Mouse (Mus musculus) naive thymus-derived CD4-positive, alpha-beta T cell, adult 2 months (primary cell): ENCODE results near the gene Pou2f3.
"Not testable (repeated sequence)": the region's sequence is repeated elsewhere in the genome, so short reads cannot be mapped to it uniquely, and the experiment has no call there.

Source experiments
- DNase-seq: peaks from one replicate; pipeline ENCODE4 v3.0.0-alpha.2; 2011; ENCODE audit warnings: low read depth

Gene Pou2f3

DNA sequence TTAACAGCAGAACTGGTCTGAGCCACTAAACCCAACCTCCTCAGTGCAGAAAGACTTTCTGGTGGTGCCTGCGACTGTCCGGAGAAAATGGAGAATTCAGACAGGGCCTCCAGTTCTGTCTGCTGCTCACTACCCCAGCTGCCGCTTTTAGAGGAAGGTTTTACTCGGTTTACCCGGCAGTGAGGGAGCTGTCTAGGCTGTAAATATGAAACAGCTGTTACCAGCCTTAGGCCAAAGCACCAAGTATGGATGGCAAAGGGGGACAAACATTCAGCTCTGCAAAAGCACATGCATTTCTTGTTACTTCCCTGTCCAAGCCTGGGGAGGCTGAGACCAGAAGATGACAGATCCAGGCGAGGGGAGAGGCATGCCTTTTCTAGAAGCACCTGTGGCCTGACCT, 43.8 kb downstream of the Pou2f3 start:
- DNase-seq: no peak

DNA sequence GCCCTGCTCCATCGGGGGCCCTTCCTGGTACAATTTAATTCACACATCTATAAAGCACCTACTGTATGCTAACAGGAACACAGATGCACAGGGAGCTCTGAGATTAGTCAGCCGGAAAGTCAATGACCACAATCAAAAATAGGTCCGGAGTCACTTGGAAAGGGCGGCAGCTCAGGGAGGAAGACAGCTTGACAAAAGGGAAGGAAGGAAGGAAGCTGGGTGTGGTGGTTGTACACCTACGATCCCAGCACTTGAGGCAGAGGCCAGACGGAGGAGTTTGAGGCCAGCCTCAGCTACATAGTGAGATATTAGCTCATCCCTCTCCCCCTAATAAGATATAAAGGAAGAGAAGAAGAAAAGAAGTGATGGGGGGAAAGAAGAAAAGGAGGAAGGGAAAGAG, 54.2 kb downstream of the Pou2f3 start:
- no peak for DNase-seq

DNA sequence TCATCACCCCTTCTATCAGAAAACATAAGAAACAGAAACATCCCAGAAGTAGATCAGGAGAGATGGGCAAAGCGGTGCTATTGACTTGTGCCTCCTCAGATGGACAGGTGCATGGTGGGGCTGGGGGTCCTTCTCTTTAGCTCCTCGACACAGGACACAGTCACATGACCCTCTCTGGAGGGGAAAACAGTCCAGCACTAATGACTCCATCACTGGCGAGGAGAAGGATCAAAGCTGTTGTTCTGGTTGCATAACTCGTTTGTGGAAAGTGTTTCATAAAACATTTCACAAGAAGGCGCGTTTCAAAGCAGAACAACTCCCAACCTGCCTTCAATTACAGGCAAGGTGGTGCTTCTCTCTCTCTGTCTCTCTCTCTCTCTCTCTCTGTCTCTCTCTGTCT, 58.4 kb downstream of the Pou2f3 start:
- no peak for DNase-seq

DNA sequence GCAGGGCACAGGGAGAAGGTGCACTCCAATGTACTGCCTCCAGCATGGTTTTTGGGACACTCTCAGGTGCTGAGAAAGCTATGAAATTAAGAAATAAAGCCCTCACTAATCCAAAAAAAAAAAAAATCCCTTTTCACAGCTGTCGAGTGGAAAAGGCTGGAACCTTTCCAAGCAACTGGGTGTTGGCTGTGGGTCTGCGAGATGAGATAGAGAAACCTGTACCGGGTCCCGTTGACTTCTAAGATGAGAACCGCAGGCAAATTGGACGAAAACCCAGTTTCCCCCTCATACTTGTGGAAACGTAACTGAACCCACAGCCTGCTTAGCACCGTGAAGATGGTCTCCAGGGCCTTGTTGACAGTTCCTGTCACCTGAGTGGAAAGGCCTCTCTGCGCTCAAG, 59.2 kb downstream of the Pou2f3 start:
- no peak for DNase-seq

DNA sequence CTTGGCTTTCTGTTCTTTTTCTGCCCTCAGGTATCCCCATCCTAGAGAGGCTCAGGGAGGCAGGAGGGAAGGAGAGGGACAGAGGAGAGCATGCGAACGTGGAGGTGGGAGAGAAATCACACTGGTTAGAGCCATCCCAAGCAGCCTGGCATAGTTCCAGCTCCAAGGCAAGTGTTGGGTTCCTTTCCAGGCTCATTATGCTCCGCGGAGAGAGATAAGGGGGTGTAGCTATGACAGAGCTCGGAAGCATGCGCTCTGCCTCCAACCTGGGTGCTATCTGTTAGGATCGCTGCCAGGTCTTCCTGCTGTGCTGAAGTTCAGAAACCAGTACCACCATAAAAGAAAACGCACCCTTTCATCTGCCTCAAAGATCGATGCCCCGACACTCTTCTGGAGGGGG, 60.1 kb downstream of the Pou2f3 start:
- DNase-seq: no peak

DNA sequence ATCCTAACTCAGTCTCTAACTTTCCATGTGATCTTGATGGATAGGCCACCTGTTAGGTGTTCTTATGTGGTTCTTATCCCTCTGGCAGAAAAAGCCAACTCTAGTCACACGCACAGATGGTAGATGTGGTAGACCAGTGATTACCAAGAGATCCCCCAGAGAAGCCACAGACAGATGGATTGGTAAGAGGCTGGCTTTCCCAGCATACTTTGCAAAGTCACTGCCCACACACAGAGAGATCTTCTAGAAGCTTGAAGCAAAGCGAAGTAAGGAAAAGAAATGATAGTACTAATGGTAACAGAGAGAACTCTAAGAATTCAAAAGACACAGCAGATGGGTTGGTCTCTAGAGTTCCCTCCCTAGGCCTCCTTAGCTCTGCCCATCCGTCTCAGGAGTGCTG, 60.7 kb downstream of the Pou2f3 start:
- DNase-seq: no peak

DNA sequence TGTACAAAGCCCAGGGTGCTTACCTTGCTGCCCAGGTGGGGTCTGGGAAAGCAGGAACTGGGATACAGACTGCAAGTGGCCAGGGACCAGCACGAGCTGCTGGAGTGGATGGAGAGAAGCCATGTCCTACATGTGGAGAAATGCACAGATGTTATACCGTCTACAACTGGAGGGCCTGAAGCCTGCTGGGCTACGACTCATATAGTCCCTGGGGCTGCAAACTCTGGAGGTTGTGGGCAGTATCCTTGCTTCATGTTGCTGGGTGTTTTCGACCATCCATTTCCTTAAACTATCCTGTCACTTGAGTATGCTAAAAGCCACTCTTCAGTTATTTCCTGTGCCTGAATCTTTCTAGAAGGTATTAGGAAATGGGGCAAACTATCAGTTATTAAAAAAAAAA, 65.0 kb downstream of the Pou2f3 start:
- DNase-seq: no peak

DNA sequence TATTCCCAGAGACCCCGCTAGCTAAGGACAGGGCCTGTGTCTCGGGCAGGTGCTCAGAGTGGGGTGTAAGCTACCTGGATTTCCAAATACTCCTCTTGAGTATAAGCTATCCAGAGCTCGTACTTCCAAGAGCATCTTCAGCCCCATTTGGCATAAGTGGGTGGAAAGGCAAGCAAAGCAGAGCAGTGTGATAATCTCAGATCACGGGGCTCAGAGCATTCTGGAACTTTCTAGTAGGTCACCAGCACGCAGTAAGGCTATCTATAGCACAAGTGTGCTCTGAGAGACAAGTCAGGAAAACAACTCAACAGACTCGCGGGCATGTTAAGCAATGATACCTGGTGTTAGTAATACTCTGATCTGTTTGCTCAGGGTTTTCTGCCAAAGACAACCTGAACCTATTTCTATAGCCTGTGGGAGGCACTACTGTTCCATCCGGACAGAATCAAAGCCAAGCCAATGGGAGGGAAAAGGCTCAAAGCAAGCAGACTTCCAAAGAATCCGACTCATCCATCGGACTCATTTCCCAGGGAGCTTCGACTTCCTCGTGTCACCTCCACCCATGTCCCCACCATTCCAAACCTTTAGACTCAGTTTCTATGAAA, 65.9 kb downstream of the Pou2f3 start:
- DNase-seq: no peak

DNA sequence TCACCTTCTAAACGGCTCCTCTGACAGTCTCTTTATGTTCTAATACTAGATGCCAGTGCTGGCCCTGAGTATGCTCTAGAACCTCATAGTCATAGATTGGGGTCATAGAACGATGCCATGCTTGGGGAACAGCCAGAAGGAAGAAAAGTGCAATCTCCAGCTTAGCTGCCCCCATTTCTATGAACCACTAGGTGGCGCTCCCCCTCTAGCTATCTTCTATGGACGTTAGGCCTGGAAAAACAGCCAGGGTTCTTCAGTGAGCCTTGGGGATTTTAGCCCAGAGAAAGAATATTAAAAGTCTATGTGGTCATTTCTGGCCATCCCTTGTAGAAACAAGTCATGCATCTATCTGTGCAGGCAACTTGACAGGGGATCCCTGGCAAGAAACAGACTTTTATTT, 68.3 kb downstream of the Pou2f3 start:
- DNase-seq: peak; percentile 47

DNA sequence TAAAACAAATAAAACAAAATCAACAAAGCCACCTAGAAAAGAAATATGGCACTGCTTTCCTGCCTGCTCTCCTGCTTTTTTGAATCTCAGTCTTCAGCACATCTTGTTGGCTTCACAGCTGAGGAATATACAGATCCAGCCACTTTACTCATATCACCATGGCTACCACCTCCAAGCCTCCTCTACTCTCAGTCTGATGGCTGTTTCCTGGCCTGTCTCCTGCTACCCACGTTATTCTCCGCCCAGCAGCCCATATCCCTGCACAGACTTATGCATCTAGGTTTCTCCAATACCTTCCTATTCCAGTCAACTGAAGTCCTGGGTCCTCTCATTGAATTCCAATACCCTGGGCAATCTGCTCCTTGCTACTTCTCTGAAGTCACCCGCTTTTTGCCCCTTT, 76.6 kb downstream of the Pou2f3 start:
- no peak for DNase-seq

DNA sequence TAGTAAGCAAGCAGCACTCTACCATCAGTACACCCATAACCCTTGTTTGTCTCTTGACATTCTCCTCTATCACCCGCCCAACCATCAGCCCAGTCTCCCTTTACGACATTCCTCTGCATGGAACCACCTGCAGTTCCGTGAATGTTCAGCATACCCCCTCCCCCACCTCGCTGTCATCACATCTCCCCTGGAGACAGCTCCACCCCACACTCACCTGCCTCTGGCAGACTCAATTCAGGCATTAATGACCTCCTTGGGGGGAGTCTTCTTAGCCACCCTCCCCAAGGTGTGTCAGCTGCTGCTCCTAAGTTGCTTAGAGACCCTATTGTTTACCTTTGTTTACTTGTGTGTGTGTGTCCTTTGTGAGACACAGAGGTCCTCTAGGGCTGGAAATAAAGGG, 77.8 kb downstream of the Pou2f3 start:
- no peak for DNase-seq

DNA sequence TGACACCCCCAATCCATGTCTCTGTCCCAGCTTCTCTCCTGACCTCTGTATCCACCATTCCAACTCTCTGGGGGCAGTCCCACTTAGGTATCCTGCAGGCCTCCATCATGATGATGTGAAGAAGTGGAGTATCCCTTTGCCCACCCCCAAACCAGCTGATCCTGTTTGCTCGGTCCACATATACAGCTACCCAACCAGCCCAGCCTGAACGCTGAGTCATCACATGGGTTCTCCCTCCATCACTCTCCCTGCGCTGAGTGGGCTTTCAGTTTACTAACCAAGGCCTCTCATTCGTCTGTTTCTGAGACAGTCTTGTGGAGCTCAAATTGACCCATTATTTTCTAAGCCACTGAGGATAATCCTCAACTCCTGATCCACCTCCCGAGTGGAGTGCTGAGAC, 78.2 kb downstream of the Pou2f3 start:
- DNase-seq: no peak

DNA sequence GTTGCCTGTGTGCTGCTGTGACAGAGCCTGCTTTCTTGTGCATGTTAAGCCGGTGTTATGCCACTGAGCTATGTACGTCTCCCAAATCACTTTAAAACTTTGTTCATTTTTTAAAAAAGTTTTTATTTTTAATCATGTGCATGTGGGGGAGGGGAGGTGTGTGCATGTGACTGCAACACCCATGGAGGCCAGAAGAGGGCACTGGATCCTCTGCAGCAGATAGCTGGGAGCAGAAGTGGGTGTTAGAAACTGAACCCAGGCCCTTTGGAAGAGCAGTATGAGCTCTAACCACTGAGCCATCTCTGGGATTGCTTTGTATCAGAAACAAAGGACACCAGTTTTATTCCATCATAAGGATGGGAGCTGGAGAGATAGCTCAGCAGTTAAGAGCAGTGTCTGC, 79.5 kb downstream of the Pou2f3 start:
- DNase-seq: no peak

DNA sequence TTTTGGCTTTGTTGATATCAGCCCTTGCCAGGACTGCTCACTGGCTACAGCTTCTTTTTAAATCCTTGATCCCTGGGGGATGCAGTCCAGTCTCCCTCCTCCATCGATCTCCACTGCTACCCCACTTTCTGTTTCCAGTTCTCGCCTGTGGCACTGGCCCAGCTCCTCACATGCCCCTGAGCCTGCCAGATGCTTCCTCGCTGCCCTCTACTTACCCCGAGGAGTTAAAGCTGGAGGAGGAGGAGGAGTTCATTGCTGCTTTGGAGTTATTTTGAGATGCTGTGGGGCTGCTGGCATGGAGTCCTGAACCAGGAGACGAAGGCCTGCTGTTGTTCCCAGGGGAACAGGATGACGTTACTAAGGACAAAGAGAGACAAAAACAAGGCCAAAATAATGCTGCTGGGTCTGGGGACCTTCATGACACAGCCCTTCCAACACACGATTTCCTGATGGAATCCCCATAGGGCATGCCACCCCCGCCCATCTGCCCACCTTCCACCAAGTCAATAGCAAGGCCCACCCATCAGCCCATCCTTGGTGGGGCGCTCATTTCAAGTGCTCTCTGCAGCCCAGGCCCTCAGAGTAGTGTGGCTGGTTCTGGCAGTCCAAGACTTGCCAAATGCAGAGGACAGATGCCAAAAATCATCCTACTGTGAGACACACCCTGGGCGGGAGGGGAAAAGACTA, 82.9 kb downstream of the Pou2f3 start:
- no peak for DNase-seq

DNA sequence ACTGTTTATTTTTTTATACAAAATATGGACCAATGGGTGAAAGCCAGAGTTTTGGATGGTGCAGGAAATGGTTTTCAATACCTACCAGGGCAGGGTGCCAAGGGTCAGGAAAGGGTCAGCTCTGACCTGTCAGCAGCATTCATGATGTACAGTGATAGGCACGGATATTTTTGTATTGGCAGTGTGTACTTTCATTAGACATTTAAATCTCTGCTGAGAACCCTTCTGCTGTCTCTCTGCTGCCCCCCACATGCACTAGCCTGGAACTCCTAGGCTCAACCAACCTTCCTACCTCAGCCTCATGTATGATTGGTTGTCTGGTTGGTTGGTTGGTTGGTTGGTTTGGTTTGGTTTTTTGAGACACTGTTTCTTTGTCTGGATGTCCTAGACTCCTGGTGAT, 87.8 kb downstream of the Pou2f3 start:
- DNase-seq: no peak

DNA sequence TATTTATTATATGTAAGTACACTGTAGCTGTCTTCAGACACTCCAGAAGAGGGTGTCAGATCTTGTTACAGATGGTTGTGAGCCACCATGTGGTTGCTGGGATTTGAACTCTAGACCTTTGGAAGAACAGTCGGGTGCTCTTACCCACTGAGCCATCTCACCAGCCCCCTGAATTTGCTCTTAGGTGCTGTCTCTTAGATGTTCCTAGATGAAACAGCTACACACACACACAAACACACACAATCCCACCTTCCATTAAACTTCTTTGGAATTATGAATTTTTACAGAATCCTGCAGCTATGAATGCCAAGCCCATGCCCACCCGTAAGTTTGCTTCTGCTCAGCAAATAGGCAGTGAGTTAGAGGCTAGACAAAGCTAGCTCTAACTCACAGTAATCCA, 88.2 kb downstream of the Pou2f3 start:
- not testable (repeated sequence) for DNase-seq

DNA sequence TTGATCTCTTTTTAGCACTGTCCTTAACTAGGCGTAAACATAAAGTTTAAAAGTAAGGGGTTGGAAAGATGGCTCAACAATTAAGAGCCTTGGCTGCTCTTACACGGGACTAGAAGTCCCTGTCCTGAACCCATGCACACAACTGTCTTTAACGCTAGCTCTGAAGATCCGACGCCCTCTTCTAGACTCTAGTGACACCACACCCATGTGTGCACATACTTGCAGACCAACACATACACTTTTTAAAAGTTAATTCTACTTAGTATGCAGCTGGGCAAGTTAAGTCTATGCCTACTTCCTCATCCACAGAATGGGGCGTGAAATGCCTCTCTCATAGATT, 93.2 kb downstream of the Pou2f3 start:
- no peak for DNase-seq

DNA sequence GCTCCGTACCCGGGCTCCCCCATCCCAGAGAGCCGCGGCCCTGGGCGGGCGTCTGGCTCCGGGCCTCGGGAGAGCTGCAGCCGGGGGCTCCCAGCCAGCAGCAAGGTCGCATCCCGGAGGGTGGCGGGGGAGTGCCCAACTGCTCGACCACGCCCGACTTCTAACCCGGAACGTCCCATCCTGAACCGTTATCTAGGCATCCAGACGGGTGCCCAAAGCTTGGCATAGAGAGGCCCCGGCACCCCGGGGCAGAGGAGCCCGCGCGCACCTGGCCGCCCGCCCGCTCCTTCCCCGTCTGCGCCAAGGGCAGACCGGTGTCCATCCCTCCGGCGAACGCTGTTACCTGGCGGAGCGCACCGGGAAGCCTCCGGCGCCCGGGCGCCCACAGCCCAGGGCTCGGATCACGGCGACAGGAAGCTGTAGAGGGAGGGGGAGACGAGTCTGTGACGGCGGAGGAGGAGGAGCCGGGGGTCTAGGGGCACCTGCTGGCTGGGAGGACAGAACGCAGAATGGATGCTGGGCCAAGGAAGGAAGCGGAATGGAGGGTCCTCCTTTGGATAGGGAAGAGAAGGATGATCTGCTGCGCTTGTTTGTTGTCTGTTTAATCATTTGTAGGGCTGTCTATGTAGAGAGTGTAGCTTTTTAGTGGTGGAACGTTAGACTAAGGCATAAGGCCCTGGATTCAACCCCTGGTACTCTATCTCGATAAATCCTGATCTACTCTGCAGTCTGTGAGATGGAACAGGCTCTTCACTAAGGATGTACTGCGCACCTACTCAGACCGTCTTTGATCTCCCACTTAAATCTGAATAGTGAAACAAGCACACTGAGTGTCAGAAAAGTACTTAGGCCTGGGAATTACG, 93.8 kb downstream of the Pou2f3 start, which contains the start of gene Tmem136:
Tmem136 (minus strand) TSS at position 437 of the 863 bp plus-strand sequence.
- peak; percentile 40 for DNase-seq

DNA sequence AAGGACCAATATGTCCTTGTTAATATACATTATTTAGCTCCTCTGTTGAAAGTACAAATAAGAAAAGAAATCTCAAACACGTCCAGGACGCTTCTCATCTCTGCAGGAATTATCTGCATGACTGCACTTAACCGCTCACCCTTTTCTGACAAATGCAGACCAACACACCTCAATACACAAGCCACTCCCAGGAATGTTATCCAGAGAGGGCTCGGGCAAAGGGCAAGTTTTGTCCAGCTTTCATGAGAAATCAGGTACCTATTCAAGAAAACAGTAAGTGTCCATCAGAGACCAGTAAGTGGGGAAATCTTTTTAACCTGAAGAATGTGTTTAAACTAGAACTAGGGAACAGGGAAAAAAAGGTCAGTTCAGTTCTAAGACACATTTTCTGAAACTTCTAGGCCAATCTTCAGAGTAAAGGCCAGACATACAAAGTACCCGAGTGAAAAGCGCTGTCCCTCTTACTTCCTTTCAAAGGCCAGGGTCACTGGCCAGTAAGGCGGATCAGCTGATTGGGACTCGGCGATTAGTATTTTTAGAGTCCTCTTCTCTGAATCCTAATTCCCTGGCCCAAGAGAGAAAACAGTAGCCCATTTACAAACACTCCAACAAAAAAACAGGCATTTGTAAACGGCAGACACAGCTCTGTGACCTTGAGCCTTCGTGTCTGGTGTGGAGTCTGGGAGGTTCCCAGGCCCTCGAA, 94.6 kb downstream of the Pou2f3 start:
- no peak for DNase-seq

DNA sequence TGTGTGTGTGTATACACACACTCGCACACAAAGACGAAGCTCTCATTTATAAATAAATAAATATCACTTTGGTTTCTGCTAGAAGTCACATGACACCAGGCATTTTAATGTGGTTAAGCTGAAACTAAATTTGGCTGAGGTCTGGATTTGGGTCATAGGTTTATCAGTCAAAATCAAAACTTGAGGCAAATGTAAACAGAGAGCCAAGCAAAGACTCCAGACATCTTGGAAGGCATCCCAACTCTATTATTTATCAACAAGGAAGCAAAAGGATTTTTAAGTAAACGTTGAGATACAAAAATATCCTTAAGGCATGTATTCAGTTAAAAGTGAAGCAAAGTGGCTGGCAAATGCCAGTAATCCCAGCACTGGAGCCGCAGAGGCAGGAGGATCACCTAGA, 95.3 kb downstream of the Pou2f3 start:
- DNase-seq: no peak

DNA sequence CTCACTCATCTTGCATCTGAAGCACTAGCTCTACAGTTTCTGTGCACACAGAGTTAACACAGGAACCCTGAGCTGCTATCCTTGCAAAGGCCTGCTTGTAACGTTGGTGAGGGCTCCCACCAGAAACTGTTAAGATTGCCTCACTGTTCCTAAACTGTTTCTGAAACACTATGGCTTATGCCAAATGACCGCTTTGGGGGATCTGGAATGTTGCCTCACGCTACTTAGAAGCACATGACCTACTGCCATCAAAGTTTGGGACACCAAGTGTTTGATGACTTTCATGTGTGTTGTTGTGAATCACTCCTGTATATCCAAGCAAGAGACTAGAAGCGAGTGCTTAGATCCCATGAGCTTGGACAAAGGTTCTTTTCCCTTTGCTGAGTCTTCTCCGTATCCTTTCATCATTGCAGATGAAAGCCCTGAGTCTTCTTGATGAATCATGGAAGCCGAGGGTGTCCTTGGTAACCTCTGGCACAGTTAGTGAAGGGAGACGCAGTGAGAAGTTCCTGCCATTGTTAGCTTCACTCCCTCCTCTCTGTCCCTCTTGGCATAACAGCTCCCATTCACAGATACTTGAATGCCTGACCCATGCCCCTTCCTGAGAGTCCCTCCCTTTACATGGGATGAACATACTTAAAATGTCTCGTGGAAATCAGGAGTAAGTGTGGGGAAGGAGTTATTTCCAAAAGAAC, 99.7 kb downstream of the Pou2f3 start:
- DNase-seq: no peak

DNA sequence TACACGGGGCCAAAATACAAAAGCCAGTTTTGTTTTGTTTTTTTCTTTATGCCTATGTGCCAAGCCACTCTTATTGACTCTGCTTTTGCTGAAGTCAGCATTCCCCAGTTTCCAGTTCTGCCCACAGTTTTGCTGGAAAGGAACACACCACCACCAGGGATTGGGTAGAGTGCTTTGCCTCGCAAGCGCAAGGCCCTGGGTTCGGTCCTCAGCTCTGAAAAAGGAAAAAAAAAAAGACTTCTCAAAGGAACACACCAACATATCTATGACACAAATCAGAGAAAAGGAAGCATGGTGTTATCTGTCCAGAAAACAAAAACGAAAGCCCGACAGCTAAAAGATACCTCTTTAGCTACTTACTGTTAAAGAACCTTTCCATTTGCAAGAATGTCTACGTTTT, 101.0 kb downstream of the Pou2f3 start:
- no peak for DNase-seq
